Mouse (Mus musculus): ENCODE results near the gene Wasf1.

The Wasf1 gene

DNA sequence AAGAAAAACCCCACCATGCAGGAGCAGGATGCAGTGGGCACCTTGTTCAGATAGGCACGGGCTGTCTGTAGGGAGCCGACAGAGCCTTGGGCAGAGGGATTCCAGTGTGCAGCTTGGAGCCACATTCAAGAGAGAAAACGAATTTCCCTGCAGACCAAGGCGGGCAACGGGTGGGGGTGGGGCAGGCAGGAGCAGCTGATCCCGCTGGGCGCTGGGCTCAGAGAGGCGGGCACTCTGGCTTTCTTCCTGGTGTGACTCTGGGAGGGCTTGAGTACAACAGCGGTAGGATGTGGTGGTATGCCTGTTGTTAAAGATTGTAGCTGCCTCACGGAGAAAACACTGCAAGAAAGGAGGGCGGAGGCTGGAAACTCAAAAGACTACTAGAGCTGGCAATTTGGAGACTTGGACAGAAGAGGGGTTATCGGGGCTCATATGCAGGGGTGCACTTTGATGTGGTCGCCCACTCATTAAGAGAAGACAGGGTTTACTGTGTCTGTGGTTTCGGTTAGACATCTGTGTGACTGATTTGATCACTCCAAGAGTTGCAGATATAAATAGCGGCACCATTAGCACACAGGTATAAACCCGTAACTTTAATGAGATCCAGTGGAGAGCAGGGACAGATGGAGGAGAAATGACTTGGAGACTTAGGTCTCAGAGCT lies 86.2 kb downstream of the Wasf1 start:
- no peak for DNase-seq (ENCODE audit: extremely low read depth, insufficient read length, low spot score)

GRCm38 (mm10) chr10:40970601-40971245 lies 87.4 kb downstream of the Wasf1 start:
- DNase-seq (ENCODE audit: extremely low read depth, insufficient read length, low spot score): no peak

DNA sequence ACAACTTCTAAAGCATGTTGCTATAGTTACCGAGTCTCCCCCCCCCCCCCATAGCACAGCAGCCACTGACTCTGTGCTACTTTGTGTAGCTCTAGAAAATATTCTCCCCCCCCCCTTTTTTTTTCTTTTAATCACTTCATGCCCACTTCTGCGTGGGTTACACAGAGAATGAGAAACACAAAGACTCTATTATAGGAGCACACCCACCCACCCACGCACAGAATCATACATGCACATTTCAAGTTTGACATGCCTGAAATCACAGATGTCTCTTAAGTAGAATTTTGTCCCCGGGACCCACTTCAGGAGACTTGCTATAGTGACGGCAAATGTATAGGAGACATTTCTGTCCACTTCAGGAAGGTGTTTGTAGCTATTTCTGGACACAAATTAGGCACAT lies 88.0 kb downstream of the Wasf1 start:
- no peak for DNase-seq (ENCODE audit: extremely low read depth, insufficient read length, low spot score)

DNA sequence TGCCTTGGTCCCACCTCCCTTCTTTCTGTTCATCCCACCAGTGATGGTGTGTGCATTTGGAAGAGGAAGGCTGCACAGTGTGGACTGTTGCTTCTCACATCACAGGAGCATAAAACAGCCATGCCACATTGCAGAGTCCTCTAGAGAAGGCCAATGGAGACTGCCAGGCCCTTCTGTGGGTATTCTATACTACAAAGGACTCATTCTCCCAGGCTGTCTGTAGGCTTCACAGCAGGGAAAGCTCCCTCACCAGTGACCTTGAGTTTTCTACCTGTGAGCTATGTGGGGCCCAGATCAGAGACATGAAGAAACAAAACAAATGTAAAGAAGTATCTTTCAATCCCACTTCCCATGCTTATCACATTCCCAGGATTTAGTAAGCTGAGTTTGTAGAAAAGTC lies 100.5 kb downstream of the Wasf1 start:
- DNase-seq (ENCODE audit: extremely low read depth, insufficient read length, low spot score): no peak

GRCm38 (mm10) chr10:40984600-40984999 lies 101.3 kb downstream of the Wasf1 start:
- no peak for DNase-seq (ENCODE audit: extremely low read depth, insufficient read length, low spot score)

GRCm38 (mm10) chr10:40985350-40985749 lies 102.1 kb downstream of the Wasf1 start:
- no peak for DNase-seq (ENCODE audit: extremely low read depth, insufficient read length, low spot score)
